Mouse (Mus musculus) large intestine, adult 2 months (tissue): ENCODE results near the gene Nxf3. TPM values are rescaled to one million over a fixed set of nuclear protein-coding genes. Genes with fewer than 3 reads are reported as not detected.

ENCODE experiments used
- polyA plus RNA-seq: library from polyadenylated mRNA; depleted of rRNA; stranded (reverse); fragments of >200 nt; gene quantifications from 2 replicates; pipeline ENCODE4 v1.2.3, GENCODE M21; 2012; rRNA removed

Gene Nxf3
- polyA plus RNA-seq, 1 experiment = not detected

Other genes starting within 250 kb of the Nxf3 start
- 0.68 and 1.3 TPM in 2 replicates for gene Gprasp2, start 246.2 kb downstream of the Nxf3 start, polyA plus RNA-seq
- 0.89 and 0.90 TPM in 2 replicates for gene Arxes2, start 91.4 kb downstream of the Nxf3 start, polyA plus RNA-seq
- gene Arxes1, start 51.9 kb downstream of the Nxf3 start, polyA plus RNA-seq = 0.26 and 0.37 TPM in 2 replicates
- 1.6 and 2.2 TPM in 2 replicates for gene Bex2, start 17.0 kb downstream of the Nxf3 start, polyA plus RNA-seq
- gene Bex4, start 53.7 kb upstream of the Nxf3 start, polyA plus RNA-seq = 0.15 and 2.9 TPM in 2 replicates
- gene Tceal8, start 87.1 kb upstream of the Nxf3 start, polyA plus RNA-seq = 2.1 and 5.3 TPM in 2 replicates
- 0.27 and 0.30 TPM in 2 replicates for gene Tceal5, start 118.6 kb upstream of the Nxf3 start, polyA plus RNA-seq
- not detected in 2 replicates for gene Tceal7, start 129.5 kb upstream of the Nxf3 start, polyA plus RNA-seq
- 2.8 and 14.6 TPM in 2 replicates for gene Bex1, start 130.3 kb upstream of the Nxf3 start, polyA plus RNA-seq
- 11.0 and 19.8 TPM in 2 replicates for gene Tceal9, start 159.8 kb upstream of the Nxf3 start, polyA plus RNA-seq
- 24.3 and 39.6 TPM in 2 replicates for gene Bex3, start 185.0 kb upstream of the Nxf3 start, polyA plus RNA-seq